Mouse (Mus musculus) urinary bladder, adult 2 months (tissue): ENCODE results near the gene Mrpl44. TPM values are rescaled to one million over a fixed set of nuclear protein-coding genes. Genes with fewer than 3 reads are reported as not detected.

Experiments
- DNase-seq: peaks from one replicate; pipeline ENCODE4 v3.0.0; 2022; ENCODE audit warnings: low spot score
- polyA plus RNA-seq: library from polyadenylated mRNA; depleted of rRNA; stranded (reverse); fragments of >200 nt; gene quantifications from 2 replicates; pipeline ENCODE4 v1.2.3, GENCODE M21; 2012

Mrpl44 gene
- polyA plus RNA-seq, 1 experiment = 30.8 TPM

DNA sequence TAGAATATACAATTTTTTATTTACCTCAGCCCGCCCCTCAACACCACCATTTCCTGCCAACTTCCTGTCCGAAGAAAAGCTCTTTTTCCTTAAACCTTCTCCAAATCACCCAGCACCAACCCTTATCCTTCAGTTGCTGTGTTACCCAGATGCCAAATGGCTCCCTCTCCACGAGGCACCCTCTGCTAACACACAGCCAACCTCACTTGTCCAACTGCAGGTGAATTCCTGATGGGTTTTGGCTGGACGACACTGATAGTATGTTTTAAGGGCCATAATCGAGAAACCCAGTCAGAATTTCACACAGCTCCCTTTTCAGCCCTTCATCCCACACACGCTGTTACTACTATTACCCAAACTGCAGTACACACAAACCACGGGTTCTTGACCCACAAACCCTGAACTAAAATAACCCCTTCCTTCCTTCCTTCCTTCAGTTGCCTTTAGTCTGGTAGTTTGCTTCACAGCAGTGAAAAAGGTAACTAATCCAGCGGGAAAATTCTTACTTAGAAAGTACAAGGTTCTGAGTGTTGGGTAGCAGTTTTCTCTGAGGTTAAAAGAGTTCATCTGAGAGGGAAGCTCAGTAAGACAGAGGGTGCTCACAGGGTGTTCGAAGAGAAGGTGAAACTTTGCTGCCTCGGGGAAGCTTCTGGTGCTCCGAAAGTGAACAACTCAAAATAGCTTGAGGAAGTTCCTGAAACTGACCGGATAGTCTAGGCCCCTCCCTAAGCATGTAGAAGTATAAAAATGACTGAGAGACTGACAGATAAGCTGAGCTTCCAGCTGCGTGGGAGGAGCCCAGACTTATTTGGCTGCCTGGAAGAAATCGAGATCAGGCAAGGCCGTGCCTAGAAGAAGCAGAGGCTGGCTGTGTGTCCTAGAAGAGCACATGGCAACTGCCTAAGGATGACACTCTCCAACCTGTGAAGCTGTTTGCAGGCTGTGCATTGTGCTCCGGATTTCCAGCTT lies 13.3 kb upstream of the Mrpl44 start:
- DNase-seq = no peak

DNA sequence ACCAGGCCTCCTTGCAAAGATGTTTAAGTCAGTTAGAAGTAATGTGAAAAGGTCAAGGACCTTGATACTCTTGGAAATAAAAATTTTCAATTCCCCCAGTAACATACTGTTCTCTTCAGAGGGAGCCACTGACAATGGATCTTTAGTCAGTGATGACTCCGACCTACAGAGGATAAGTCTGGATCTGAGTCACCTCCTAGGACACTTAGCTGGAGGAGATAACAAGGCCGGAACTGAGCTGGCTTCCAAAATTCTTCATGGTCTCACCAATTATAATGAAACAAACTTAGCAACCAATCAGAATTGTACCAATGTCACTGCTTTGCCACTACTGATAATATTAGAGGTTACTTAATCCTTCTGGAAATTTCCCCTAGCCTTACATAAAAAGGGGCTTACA lies 11.8 kb upstream of the Mrpl44 start:
- DNase-seq = no peak

DNA sequence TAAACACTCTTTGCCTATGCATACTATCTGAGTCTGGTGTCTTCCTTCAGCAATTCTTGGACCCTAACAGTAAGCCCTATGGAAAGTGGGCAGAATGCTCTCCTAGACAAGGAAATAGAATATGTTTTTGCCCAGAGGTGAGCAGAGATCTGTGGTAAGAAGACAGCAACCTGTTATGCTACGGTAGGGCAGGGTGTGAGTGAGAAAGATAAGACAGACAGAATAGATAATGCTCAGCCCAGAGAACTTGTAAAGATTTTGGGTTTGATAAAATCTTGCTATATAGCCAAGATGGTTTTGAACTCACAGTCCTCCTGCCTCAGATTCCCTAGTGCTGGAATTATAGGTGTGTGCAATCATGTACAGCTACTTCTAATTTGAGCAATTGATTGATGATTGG lies 11.3 kb upstream of the Mrpl44 start:
- DNase-seq = no peak

DNA sequence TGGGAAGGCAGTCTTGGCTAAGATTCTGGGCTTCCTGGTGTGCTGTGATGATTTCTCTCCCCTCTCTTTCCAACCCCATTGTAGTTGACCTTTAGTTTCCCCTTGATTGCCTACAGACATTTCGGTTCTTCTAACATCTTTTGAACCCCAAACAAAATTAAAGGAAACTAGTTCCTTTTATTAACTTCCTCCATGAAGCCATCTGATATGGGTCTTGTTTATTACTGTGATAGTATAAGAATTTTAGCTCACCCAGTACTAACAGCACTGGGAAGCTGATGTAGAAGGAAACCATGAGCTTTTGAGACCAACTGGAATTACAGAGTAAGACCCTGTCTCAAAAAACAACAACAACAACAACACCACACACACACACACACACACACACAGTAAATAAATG lies 7.6 kb upstream of the Mrpl44 start:
- DNase-seq = no peak

DNA sequence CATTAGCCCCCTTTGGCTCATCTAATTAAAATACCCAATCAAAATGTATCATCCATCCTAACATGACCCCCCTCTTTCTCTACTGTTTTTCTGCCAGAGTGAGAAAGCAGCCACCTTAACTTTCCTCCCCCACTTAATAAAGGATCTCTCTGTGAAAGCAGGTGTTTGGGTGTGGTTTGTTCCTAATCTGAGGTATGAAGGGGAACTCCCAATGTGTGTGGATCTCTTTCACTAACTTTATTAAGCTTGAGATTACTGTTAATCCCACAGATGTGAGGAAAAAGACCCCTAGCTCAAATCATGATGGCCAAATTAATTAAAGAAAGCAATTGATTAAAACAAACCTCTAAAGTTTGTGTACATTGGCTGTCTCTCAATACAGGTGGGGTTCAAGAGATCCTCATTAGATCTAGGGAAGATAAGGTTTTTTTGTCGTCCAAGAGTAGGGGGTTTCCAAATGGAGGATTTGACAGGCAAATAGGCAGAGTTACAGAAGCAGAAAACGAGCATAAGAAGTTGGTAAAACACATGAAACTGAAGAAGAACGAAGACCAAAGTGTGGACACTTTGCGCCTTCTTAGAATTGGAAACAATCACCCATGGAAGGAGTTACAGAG lies 1.5 kb upstream of the Mrpl44 start:
- no peak for DNase-seq

DNA sequence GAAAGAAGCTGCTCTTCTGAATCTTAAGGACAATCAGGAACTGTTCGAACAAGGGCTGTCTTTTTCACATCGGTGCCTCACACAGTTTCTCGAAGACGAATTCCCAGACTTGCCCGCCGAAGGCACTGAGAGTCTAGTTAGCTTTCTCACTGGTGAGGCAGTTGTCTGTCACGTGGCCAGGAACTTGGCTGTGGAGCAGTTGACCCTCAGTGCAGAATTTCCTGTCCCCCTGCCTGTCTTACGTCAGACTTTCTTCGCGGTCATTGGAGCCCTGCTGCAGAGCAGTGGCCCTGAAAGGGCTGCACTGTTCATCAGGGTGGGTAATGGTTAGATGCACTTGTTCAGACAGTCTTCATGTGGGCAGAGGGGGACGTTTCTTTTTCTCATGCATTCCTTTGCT lies 2.2 kb downstream of the Mrpl44 start:
- DNase-seq = no peak

DNA sequence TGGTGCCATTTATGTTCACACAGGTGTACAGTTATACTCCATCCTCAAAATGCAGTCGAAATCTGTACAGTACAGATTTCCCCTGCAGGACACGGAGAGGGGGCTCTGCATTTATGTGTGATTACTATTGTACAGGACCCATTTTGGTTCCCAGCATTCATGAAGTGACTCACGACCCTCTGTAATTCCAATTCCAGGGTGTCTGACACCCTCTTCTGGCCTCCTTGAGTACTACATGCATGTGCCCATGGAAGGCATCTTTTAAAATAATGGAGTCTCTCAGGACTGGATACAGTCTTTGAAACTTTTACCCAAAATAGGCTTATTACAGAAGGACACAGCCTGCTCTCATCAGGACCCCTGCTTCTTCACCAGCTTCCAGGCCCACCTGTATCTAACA lies 6.6 kb downstream of the Mrpl44 start:
- no peak for DNase-seq

DNA sequence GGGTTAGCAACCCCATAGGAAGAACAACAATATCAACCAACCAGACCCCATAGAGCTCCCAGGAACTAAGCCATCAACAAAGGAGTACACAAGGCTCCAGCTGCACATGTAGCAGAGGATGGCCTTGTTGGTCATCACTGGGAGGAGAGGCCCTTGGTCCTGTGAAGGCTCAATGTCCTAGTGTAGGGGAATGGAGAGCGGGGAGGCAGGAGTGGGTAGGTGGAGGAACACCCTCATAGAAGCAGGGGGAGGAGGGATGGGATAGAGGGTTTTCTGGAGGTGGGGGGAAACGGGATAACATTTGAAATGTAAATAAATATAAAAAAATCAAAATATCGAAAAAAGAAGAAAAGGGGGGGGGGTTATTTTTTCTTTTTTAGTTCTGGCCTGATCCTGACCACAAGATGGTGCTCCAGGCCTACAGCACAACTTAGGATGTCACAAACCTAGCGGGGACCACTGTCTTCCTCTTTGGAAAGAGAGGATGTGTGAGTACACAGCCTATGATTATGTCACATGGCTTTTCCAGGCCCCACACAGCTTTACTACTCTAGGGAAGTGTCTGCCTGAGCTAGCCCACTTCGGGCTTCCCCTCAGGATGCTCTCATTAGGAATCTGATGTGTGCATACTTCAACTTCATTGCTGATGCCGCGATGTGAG lies 10.6 kb downstream of the Mrpl44 start:
- no peak for DNase-seq

DNA sequence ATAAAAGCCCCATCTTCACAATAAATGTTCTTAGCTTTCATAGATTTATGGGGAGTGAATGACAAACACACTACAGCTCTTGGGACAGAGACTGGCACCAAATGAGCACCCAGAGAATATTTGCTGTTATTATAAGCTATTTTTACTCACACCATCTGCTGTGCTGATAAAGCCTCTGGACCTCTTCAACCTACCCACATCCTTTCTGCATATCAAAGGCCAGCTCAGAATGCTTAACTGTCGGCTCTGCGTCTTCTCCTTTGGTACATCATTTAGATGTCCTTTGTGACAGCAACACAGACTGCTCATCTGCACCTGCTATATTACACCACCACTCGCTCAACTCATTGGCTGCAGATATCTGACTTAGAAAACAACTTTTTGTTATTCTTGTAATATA lies 21.3 kb downstream of the Mrpl44 start:
- DNase-seq = no peak

DNA sequence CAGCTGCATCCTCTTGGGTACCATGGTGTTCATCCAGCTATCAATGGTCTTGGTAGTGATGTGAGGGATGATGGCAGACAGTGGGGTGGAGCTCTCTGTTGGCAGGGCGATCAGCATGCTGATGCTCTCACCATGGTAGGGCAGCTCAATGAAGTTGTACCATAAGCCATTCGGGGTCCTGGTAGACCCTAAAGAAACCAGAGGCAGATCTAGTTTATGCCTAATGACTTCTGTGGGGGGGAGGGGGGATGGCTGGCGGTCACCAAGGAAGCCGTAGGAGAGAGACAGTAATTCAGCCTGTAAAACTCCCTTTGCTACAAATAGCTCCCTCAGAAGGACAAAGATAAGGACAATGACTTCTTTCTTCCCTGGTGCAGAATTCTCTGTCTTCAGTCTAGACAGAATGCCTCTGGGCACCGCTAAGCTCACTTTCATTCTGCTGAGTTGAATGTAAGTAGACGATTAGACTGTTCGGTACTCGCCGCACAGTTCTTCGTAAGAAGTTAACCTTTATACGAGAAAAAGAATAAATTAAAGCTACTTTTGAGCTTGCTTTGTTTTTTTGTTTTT lies 27.1 kb downstream of the Mrpl44 start:
- DNase-seq = no peak

DNA sequence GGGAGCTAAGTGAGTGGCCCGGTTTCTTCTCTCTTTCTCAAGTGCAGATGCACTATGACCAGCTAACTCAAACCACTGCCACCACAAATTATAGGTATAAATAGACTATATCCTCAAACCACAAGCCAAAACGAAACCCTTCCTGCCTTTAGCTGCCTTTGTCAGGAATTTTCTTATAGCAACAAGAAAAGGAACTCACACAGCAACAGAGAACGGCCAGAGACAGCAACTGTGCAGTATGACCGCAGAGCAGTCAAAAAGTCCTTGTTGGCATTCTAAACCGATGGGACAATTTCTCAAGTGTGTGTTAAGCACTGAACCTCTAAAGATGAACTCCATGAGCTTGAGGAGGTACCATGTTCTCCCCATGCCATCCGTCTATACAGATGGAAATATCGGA lies 27.8 kb downstream of the Mrpl44 start:
- no peak for DNase-seq

DNA sequence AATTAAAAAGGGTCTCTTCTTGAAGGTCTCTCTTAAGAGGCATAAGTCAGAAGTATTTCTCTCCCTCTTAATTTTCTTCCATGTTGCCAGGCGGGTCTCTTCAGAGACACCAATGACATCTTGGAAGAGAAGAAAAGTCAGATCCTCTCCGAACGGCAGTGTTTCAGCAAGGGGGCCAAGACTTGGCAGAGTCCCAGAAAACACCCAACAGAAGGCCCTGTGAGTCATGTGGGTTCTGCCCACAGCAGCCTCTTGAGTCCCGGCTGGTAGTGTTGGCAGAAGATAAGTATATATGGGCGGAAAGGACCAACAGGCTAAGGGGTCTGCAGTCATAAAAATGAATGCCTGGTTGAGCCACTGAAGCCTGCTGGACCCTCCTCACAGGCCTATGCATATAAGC lies 31.0 kb downstream of the Mrpl44 start:
- no peak for DNase-seq

DNA sequence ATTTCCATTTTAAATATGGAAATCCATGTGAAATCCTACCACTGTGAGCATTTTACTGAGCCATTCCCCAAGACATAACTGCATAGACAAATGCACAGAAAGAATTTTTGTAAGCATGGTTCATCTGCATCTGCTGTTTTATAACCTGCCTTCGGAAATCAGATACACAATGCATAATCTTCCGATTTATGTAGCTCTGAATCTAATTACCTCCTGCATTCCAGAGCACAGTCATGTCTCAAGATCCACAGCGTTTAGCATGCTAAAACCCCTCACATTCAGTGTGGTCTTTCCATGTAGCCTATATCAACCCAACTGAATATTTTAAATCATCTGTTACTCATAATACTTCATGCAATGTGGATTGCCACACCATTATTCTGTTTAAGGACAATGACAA lies 33.6 kb downstream of the Mrpl44 start:
- no peak for DNase-seq

DNA sequence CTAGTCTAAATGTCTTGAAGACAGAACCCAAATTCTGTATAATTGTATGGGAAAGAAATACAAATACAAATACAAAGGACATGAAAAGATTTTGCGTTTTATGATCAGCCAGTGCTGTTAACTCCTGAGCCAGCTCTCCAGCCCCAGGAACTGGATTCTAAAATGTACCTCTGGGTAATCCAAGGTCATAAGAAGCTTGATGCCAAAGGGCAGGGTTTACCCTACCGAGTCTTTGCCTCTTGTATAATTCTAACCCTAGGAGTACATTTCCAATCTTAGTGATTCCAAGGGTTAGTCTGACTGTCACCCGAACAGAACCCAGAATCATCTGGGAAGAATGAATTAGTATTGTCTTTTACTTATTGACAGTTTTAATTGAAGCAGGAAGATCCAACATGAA lies 39.6 kb downstream of the Mrpl44 start:
- DNase-seq = no peak

DNA sequence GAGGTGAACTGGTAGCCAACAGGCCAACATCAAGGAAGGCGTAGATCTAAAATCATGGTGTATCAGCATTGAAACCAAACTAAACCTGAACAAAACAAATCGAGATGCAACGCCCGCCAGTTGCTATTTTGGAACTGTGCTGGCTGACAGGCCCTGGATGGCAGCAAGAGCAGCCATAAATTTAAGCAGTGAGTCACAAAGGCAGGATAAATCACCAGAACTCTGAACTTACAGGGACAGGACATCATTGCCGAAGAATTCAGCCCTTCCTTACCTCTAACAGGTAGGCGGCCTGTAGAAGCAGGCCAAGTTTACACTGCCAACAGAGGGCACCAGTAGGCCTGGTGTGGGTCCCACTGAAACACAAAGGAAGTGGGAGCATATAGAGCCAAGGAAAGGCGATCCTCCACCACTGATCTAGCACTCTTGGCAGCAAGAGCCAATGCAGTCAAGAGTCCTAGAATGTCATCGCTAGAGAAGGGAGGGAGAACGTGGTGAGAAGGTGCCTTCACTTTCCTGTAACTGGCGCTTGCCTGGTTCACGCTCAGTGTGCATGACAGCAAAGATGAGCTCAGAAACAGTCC lies 43.6 kb downstream of the Mrpl44 start:
- no peak for DNase-seq

DNA sequence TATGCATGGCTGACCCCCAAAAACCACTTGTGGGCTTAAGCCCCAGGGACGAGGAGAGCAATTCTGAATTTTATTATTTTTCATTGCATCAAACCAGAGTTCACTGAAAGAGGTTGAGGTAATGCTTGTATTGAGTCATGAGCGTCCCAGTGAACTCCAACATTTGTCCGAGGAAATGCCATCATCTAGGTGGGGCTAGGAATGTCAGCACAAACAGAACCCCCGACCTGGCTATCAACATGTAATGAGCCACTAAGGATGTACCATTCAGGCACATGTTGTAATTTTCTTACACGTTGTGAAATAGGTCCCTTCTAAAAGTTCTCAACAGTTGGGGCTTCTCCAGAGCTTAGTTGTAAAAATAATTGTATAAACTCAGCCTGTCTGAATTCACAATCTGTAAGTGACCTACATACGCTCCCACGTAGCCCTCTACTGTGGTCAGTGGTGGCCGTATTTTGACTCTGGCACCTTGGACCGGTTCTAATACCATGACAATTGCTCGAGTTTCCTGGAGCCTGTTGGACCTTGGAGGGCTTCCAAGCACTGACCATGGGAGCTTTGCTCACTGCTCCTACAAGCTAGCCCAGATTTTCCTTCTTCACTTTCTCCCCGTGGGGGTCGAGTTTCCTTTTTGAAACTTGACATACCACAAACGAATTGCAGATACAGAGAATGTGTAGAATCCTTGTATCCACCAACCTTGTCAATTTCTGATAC lies 47.1 kb downstream of the Mrpl44 start:
- DNase-seq = peak; percentile 26

DNA sequence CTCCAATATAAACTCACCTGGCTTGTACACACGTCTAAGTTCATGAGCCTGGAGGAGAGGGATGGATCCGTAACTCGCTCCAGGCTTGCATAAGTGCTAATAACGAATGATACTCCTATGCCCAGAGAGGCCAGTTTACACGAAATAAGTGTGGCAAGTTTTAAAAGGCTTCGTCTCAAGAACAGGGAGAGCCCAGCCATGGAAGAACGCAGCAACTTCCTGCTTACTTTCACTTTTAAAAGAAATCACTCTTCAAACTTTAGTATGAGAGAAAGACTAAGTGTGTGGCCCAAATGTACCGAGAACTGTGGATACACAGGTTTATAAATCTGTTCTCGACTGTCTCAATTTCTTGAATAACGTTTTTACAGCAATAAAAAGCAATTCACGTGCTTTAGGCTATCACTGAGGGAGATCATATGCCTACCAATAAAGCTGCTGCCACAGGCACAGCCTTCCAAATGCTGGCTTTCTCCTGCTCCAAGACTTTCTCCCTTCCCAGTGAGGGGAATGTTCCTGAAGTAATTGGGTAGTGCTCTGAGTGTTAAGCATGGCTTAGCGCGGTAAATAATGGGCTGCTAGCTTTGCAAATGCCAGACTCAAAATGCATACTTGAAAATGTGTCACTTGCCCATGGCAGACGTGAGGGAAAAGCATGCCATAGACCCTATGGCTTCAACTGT lies 48.3 kb downstream of the Mrpl44 start:
- DNase-seq = no peak
